Mouse (Mus musculus): ENCODE data around the gene Mroh2a.

Gene Mroh2a

GRCm38 (mm10) chr1:88226670-88227379 lies at the start of gene Mroh2a:
Gene Mroh2a (plus strand): TSS chr1:88226986.
- no peak for DNase-seq

GRCm38 (mm10) chr1:88179657-88180056 lies 47.1 kb upstream of the Mroh2a start:
- DNase-seq = no peak

DNA sequence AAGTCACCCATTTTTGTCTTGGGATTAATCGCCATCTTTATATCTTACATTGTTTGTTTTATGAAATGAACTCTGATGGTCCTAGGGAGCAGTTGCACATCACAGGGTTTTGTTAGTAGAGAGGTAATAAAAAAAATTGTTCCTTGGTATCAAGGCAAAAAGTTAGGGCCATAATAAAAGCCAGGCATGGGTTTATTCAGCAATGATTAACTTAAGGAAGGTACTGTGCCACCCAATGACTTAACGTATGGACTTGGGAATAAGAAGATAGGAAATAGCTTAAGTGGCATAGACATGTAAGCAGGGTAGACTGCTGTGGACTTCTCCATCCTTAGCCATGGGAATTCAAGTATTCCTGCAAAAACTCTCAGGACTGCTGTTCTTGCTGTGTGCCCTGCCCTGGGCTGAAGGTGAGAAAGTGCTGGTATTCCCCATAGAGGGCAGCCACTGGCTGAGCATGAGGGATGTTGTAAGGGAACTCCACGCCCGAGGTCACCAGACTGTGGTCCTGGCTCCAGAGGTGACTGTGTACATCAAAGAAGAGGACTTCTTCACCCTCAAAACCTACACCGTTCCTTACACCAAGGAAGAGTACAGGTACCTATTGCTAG lies 40.4 kb upstream of the Mroh2a start:
- no peak for DNase-seq

DNA sequence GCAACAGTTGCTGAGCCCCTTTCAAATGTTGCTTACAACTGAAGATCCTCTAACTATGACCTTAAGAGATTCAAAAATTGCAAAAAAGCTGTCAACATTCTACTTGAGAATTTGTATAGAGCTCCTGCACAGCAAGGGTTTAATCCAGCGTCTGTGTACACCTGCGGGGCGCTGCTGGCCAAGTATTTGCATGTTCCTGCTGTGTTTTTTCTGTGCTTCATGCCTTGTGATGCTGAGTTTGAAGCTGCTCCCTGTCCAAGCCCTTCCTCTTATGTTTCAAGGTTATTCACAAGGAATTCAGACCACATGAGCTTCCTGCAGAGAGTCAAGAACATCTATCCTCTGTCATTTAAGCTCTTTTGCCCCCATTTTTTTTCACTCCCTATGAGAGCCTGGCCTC lies 34.6 kb upstream of the Mroh2a start:
- no peak for DNase-seq

- DNase-seq = no peak
Observed at GRCm38 (mm10) chr1:88195687-88196086, 31.1 kb upstream of the Mroh2a start.

DNA sequence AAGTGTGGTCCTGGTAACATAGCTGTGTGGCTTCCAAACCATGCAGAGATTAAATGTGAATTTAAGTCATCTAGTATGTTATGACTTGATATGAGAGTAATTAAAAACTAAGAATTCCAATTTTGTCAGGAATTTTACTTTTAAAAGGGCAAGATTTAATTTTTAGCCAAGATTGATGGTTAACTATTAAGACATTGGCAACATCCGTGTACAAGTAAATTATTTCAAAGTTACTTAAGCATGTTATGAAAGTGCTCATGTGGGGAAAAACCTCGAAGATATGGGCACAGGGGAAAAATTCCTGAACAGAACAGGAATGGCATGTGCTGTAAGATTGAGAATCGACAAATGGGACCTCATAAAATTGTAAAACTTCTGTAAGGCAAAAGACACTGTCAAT lies 29.3 kb upstream of the Mroh2a start:
- no peak for DNase-seq

GRCm38 (mm10) chr1:88199996-88200395 lies 26.8 kb upstream of the Mroh2a start:
- DNase-seq = no peak

- DNase-seq = no peak
Observed at GRCm38 (mm10) chr1:88200456-88200855, 26.3 kb upstream of the Mroh2a start, which contains the start of gene Ugt1a2. Gene Ugt1a2 (plus strand): TSS chr1:88200601.

DNA sequence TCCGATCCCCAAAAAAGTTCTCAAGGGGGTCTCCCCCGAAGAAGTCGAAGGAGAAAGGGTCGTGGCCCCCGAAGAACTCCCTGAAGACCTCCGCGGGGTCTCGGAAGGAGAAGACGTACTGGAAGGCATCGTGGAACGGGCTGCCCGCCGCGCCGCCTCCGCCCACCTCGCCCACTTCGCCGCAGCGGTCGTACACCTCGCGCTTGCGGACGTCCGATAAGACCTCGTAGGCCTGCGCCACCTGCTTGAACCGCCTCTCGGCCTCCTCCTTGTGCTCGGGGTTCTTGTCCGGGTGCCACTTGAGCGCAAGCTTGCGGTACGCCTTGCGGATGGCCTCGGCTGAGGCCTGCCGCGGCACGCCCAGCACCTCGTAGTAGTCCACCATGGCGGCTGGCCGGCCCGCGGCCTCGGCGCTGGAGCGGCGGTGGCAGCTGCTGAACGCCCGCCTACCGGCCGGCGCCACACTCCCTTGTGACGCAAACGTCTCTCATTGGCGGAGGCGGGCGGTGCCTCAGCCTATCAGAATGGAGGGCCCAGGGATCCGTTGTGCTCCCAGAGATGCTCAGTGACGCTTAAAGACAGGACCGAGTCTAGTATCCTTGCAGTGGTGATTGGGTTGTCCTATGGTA lies 21.4 kb upstream of the Mroh2a start, which contains the start of gene Dnajb3:
TSS of gene Dnajb3 (minus strand) at position 489 of the 629 bp plus-strand sequence.
- DNase-seq = peak; percentile 89

DNA sequence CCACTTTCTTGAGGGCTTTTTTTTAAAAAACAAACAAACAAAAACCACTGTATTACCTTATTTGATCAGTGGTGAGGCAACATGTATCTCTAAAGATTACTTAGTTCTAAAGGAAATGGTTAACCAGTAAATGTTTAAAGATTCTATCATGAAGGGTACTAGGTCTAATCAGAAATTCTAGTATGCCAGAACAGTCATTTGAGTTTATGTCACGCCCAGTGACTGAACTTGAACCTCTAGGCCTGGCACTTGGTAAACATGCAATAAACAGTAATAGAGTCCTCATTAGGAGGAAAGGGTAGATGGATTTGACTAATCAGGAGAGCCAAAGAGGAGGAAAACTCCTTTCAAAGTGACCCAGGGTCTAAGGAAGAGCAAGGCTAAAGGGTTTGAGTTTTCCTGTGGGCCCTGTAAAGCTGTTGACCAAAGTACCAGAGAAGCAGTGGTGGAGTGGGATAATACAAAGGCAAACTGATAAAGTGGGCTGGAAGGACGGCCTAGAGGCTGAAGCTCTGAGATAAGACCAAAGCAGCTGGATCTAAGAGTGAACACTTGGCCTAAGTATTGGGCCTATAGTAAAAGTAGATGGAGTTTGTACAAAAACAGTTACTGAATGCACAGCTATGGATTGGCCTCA lies 19.8 kb upstream of the Mroh2a start:
- DNase-seq = no peak

DNA sequence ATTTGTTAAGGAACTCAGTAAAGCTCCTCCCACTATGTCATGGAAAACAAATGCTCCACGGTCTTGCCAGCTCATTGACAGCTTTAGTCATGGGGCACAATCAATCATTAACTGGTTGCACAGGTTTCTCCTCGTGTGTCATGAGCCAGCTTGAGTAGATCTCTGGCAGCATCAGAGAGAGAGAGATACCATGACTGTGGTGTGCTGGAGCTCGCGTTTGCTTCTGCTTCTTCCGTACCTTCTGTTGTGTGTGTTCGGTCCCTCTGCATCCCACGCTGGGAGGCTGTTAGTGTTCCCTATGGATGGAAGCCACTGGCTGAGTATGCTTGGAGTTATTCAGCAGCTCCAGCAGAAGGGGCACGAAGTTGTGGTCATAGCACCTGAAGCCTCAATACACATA lies 15.0 kb upstream of the Mroh2a start, which contains the start of gene Ugt1a1:
TSS of gene Ugt1a1 (plus strand) at position 148 of the 400 bp plus-strand sequence.
- no peak for DNase-seq

DNA sequence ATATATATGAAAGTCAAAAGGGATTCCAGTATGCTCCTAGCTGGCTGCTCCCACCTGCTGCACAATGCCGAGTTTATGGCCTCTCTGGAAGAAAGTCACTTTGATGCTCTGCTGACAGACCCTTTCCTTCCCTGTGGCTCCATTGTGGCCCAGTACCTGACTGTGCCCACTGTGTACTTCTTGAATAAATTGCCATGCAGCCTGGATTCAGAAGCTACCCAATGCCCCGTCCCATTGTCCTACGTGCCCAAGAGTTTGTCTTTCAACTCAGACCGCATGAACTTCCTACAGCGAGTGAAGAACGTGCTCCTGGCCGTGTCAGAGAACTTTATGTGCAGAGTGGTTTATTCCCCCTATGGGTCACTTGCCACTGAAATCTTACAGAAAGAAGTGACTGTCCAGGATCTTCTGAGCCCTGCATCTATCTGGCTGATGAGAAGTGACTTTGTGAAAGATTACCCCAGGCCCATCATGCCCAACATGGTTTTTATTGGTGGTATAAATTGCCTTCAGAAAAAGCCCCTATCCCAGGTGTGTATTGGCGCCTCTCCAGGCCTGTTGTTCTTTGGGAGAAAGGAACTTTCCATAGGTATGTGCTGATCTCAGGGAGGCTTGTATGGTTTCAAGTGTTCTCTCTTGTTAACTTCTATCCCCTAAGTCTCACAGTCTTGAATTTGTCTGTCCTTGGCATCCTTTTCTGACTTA lies 14.3 kb upstream of the Mroh2a start:
- no peak for DNase-seq

DNA sequence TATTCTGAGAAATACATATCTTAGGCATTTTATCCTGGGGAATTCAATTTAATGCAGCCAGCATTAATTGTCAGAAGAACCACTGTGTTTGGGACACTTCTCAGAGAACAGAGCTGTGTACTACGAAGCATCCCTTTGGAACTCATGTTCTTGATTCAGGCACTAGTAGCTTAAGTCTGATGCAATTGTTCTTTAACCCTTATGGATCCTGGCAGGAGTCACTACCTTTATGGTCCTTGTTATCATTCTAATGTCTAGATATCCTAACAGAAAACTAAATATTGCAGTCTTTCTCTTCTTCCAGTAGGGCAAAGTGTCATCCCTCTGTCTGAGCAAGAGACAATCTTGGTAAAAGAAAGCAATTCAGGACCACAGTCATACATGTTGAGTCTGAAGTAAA lies 13.7 kb upstream of the Mroh2a start:
- no peak for DNase-seq

DNA sequence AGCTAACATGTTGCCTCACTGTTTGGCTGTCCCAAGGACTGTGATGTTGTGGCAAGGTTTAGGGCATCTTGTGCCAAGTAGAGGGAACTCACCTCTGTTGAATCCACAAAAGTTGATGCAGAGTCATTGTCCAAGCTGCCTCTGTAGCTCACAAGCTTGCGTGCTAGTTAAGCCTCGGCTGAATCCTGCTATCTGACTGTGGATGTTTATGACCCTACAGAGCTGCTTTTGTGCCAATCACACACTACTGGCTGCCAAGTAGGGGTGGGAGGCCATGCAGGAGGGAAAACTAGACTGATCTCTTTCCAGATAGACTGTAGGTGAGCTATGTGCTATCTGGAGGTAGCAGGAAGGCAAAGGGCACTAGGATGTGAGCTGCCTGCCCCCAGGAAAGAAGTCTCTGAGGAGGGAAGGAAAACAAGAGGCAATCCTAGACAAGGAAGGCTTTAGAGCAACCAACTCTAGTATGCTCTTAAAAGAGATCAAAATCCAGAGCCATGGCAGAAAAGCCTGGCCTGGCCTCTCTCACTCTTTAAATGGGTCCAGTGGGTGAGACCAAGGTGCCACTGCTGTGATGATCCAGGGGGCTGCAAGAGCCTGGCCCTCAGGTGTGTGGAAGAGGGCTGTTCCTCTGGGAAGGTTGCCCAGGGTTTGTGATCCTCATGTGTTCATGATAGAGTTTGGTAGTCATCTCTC lies 12.9 kb upstream of the Mroh2a start:
- no peak for DNase-seq

DNA sequence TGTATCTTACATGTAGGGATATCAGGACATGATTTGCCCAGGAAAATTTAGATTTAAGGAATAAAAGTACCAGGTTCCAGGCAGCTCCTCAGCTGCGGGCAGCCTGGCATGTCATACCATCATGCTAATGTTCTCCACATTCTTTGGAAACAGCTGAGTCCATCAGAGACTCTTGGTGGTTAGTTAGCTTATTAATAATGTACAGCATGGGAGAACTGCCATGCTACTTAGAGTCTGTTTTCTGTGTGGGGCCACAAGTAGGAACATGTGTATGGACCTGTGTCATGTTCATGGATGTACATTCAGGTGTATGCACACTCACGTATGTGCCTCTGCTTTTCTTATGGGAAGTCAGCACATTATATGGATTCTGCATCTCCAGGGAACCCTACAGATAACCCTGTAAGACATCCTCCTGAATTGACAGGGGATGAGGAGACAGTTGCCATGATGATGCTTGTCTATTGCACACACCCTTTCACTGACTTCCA lies 12.3 kb upstream of the Mroh2a start:
- DNase-seq = no peak

- DNase-seq = no peak
Observed at GRCm38 (mm10) chr1:88215466-88216380, 11.1 kb upstream of the Mroh2a start.

- no peak for DNase-seq
Observed at GRCm38 (mm10) chr1:88216551-88216950, 10.2 kb upstream of the Mroh2a start.

DNA sequence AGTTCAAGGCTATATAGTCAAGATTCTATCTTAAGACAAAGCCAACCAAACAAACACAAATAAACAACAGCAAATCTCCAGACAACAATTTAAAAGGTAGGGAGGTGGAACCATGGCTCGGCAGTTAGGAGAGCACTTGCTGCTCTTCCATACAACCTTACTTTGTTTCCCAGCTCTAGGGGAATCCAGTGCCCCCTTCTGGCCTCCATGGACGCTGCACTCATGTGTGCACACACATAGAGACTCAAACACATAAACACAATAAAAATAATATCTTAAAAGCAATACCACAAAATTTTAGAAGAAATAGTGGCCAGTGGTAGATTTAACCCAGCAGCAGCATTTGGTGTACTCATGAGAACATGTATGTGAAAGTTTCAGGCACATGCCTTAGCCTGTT lies 9.6 kb upstream of the Mroh2a start:
- no peak for DNase-seq

GRCm38 (mm10) chr1:88217576-88217975 lies 9.2 kb upstream of the Mroh2a start:
- no peak for DNase-seq

DNA sequence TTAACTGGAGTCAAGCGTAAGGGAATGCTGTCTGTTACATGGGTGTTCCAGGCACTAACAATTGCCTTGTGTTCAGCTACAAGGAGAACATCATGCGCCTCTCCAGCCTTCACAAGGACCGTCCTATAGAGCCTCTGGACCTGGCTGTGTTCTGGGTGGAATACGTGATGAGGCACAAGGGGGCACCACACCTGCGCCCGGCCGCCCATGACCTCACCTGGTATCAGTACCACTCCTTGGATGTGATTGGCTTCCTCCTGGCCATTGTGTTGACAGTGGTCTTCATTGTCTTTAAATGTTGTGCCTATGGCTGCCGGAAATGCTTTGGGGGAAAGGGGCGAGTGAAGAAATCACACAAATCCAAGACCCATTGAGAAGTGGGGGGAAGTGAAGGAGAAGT lies 8.7 kb upstream of the Mroh2a start:
- DNase-seq = no peak

GRCm38 (mm10) chr1:88218591-88218990 lies 8.2 kb upstream of the Mroh2a start:
- DNase-seq = no peak

Data from layer of hippocampus, adult 9-11 months (tissue).